Mouse (Mus musculus) urinary bladder, postnatal 36 days (tissue): ENCODE measurements around the gene Lnp1.
"Not testable (repeated sequence)": the region's sequence is repeated elsewhere in the genome, so short reads cannot be mapped to it uniquely, and the experiment has no call there.

Experiments used
- DNase-seq, 2 experiments: peaks; one replicate each; pipeline ENCODE4 v3.0.0; 2022; ENCODE audit warnings: low spot score in 2 of 2, mixed read lengths in 1 of 2

Lnp1 gene

GRCm38 (mm10) chr16:56928023-56928422 lies at the start of gene Lnp1:
TSS of gene Lnp1 (minus strand) at chr16:56928061.
- DNase-seq: no peak

DNA sequence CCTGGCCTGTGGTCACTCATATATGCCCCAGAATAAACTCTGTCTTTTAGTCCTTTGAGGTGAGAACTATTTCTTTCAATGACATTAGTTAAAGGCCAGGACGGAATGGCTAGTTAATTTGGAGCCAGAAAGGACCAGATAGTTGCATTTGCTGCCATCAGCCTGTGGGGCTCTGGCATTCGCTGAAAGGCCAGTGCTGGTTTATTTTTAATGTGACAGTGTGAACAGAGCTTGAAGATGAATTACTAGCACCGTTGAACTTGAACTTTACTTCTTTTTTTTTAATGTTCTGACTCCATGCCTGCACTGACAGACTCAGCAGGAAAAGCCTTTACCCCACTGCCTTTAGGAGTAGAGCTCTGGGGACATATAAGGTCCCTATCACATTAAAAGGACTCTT lies 46.8 kb upstream of the Lnp1 start:
- no peak for DNase-seq

DNA sequence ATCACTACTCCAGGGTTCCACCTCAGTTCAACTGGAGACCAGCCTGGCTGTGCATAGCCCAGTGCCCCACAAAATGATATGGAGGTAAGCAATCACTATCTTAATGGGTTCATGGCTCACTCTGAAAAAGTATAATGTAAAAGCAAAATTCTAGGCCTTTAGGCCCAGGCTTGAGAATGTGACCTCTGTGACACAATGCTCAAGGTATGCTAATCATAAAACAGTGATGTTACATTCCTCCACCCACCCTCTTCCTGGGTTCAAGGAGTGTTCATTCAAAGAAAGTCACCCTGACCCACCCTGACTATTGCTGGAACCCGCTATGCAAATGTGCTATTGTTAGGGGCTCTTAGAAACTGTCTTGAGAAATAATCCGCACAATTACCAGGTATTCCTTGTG lies 30.4 kb upstream of the Lnp1 start:
- not testable (repeated sequence) for DNase-seq

DNA sequence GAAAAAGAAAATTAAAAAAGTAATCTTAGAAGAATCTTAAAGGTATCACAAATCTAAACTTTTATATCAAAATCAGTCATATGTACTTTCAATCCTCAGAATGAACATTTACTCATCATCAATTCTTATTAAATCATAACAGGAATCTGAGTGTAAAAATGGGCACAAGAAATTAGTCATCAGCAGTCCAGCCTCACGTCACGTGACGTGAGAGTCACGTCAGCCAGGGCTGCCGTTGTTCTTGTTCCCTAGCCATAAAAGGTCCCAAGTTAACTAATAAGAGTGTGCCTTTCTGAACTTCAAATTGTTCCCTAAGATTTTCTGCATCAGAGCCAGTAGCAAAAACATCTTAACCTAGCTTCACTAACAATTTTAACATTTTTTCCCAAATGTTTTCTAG lies 21.2 kb upstream of the Lnp1 start:
- DNase-seq: no peak

DNA sequence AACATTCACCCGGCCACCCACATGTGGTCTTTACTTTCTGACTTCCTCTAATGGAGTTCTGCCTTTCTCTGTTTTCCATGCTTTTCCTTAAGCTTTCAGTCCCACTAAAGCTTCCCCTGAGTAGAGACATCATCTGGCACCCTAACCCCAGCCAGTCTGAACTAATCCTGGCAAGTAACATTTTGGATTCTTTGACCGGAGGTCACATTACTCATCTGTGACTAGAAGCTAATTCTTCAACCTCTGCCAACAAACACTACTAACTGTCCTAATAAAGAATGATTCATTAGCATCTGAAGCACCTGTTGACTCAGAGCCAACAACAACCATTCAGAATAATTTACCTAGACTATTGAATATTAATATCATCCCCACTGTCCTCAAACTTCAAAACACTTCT lies 14.5 kb upstream of the Lnp1 start:
- no peak for DNase-seq

DNA sequence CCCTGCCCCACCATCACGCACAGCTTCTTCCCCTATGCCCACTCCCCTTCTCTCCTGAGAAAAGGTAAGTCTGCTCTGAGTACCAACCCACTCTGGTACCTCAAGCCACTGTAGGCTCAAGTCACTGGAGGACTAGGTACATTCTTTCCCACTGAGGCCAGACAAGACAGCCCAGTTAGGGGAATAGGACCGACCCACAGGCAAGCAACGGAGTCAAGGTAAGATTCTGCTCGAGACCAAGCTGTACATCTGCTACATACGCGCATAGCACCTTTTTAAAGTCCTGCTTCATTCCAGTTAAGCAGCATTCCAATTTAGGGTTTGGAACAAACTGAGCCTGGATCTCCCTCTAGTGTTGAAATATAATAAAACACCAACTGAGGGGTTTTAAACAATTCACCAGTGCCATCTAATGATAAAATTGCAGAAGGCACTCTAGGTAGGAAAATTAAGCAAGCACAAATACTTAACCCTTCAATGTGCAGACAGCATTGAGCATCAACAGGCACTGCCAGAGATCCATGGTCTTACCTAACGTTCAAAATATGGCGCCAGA lies 7.7 kb downstream of the Lnp1 start:
- no peak for DNase-seq

GRCm38 (mm10) chr16:56917230-56917629 lies 10.6 kb downstream of the Lnp1 start:
- no peak for DNase-seq

GRCm38 (mm10) chr16:56908986-56909385 lies 18.9 kb downstream of the Lnp1 start:
- peak; percentile 9 to 15 for DNase-seq

DNA sequence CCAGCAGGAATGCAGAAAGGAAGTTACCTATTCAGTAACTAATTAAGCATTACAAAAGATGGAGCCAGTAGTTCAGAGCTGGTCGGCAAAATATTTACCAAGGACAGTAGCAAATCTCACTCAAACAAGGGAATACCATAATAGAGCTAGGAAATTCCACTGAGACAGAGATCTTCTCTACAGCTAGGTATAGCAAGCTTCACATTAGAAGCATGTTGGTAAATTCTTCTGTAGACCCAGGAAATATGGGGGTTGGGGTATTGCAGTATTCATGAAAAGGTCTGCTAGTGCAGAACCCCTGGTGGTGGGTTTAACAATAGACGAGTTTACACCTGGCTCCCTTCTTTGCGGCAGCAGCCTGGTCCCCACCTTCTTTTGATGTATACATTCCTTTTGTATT lies 25.7 kb downstream of the Lnp1 start:
- DNase-seq: not testable (repeated sequence)

DNA sequence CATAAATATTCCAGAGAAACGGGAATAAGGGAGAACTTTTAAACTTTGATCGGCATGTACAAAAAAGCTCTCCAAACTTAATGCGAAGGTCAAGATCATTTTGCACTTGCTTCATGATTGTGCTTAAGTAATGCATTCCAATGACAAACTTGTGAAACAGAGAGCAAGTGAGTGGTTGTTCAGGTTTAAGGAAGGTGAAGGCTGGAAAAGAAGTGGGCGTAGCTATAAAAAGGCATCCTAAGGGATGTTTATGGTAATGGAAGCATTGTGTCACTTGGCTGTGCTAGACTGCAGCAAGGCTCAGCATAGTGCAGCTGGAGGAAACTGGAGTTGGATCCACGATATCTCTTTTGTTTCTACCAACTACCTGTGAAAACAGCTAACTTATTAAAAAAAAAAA lies 36.3 kb downstream of the Lnp1 start:
- DNase-seq: no peak

DNA sequence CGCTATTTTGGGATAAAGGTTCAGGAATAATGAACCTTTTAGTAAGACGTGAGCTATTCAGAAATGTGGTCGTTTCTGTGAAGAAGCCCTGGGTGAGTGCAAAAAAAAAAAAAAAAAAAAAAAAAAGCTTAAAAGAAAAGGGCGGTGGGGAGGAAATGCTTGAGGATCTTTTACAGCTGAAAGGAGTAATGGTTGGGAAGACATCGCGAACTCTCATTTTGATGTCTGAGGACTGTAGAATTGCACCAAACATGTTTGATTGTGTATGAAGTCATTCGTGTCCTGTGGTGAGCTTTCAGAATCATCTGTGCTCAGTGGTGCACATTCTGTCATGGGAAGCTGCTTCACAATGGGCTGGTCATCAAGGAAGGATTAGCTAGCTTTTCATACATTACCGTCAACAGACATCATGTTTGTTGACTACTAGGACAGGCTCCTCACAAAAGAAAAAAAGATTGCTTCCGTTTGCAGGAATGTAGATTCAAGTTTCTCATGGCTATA lies 41.2 kb downstream of the Lnp1 start:
- no peak for DNase-seq

DNA sequence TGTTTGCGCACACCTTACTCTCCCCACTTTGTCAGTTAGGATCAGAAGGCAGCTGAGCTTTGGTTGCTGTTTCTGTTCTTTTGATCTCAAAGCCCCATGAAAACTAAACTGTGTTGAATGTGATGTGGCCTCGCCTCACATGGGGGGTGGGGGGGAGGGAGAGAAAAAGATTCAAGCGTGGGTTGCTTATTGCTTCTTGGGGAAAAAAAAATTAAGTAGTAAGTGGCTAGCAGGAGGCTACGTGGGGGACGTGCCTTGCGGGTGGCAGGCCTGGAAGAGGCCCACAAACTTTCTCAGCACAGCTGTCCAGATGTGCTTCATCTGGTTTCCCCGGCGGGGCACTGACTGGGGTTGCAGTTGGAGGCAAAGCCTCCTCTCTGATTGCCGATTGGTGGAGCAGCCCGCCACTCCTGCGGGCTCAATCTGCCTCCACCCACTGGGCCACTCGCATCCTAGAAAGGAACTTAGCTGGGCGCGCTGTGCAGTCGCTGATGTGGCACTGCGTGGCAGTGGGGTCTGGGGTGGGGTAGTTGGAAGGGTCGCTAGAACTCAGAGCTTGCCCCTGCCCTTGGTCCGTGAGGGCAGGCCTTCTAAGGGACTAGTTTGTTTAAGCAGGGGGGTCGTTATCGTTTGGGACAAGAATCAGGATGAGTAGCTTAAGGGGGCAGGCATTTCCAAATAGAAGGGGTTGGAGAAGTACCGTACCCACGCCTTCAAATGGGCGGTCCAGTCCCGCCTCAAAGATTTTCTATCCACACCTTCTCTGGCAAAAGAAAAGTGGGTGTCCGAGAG lies 41.8 kb downstream of the Lnp1 start, which contains the start of gene Tmem45a:
Tmem45a (minus strand) TSS at position 343 of the 792 bp plus-strand sequence.
- DNase-seq: peak; percentile 75 to 83

DNA sequence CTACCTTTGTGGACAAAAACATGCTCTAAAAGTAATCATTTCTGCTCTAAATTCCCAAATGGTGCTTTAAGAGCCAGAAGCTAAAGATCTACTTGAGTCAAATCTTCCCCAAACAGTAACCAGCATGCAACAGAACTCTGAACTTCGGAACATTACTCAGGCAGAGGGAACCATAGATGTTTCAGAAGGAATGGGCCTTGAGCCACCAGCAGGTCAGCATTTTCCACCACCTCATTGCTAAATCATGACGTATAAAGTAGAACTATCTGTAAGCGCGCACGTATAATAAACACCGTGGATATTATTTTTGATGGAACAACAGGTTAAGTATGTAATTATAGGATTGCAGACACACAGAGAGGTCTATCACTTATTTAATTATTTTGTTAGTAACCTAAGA lies 43.0 kb downstream of the Lnp1 start:
- DNase-seq: no peak

DNA sequence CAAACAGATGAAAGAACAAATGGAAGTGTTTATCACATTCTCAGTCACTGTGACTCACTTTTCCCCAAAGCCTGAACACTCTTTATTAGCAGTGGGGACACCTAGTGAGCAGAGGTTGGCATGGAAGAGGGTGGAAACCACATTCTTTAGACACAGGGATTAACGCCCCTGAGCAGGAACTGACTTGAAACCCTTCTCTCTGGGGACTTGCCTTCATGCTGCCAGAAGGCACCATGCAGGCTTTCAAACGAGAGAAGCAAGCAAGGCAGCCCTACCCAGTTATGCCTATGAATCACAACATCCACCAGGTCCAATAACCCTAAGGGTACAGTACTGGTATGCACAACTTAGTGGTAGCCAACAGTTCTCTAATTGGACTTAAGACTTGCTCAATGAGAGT lies 54.5 kb downstream of the Lnp1 start:
- DNase-seq: no peak

GRCm38 (mm10) chr16:56870458-56870857 lies 57.4 kb downstream of the Lnp1 start:
- no peak for DNase-seq

DNA sequence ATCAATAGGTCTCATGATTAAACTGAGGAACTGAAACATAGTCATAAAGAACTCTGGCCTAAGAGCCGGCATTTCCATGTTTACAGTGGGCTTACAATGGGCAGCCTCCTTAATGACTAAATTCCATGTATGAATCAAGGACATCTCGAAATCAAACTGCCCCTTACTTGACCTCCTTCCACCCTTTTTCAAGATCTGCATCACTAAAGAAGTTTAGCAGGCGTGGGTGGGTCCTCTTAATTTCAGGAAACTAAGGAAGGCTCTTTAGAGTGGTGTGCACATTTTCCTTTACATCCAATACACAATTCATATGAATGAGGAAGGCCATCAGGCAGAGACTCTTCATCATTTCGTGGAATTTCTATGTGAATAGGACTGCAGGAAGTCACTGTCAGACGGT lies 59.5 kb downstream of the Lnp1 start:
- DNase-seq: no peak

DNA sequence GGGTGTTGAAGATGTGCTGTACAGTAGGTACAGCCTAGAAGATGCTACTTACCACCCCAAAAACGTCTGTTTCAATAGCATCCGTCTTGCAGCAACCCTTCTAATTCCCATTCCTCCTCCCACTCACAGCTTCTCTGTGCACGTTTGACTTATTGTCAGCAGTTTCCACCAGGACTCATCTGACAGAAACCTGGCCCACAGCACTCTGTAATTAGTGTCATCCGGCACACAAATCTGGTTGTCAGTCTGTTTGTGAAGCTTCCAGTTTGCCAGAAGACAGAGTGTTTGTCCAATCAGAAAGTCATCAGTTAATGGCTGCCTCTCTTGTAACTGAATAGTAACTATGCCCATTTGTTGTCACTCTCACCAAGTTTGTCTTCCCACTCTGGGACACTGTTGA lies 60.3 kb downstream of the Lnp1 start:
- DNase-seq: no peak
